Comparison of ENCODE assay signal across 24 mouse cellular contexts in the genomic region with DNA sequence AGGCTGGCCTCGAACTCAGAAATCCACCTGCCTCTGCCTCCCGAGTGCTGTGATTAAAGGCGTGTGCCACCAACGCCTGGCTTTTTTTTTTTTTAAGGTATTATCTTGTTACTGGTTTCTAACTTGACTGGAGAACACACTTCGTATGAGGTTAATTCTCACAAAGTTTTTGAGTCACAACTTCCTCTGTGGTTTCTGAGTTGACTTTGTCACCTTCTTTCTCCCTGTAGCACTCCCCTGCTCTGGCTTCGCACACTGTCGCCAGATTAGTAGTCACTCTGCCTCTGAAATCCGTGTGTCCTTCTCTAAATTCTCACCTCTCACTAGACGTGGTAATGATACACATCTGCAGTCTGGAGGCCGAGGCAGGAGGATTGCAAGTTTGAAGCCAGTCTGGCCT. TPM values are rescaled to one million over a fixed set of nuclear protein-coding genes. Genes with fewer than 3 reads are reported as not detected.
"Had no signal": no experiment of that assay in that cellular context is flagged by ENCODE, and none has a peak within 500 bp of the region (broad histone marks: within the 10 kb centered on the region; RNA-seq: fewer than 3 reads in every experiment).

No protein-coding gene starts in this region.

- H3K27ac ChIP-seq: left cerebral cortex, adult 2 months; liver, embryonic 13.5 days; midbrain, embryonic 12.5 days; midbrain, embryonic 15.5 days; neural tube, embryonic 12.5 days; neural tube, embryonic 15.5 days; stomach, embryonic 15.5 days had no signal

- H3K4me3 ChIP-seq: left cerebral cortex, adult 2 months; liver, embryonic 13.5 days; midbrain, embryonic 12.5 days; midbrain, embryonic 15.5 days; myocyte; neural tube, embryonic 12.5 days; neural tube, embryonic 15.5 days; stomach, embryonic 15.5 days had no signal

- H3K4me1 ChIP-seq: liver, embryonic 13.5 days; midbrain, embryonic 12.5 days; midbrain, embryonic 15.5 days; neural tube, embryonic 12.5 days; neural tube, embryonic 15.5 days; stomach, embryonic 15.5 days had no signal

- ATAC-seq: midbrain, embryonic 15.5 days had no signal

- H3K27me3 ChIP-seq: liver, embryonic 13.5 days; midbrain, embryonic 12.5 days; midbrain, embryonic 15.5 days; neural tube, embryonic 12.5 days; neural tube, embryonic 15.5 days; stomach, embryonic 15.5 days had no signal

- H3K36me3 ChIP-seq: midbrain, embryonic 15.5 days; neural tube, embryonic 15.5 days had no signal

- H3K9me3 ChIP-seq: liver, embryonic 13.5 days; midbrain, embryonic 12.5 days; midbrain, embryonic 15.5 days; neural tube, embryonic 12.5 days; neural tube, embryonic 15.5 days; stomach, embryonic 15.5 days had no signal

- DNase-seq: kidney, adult 11 months; kidney, adult 8-10 months; kidney, postnatal 14 days; kidney, postnatal 4 days; layer of hippocampus, adult 9-11 months; liver, embryonic 13.5 days; lung, adult 2 months; lung, postnatal 14 days; lung, postnatal 4 days; right cerebral cortex, postnatal 25 days; spleen, adult 18-20 months; thymus, adult 18-20 months; thymus, postnatal 36 days had no signal

RNA-seq across cellular contexts. Expression of gene Rlbp1, which starts 36.0 kb away (rescaled TPM):
- total RNA-seq: liver, adult 2 months; megakaryocyte progenitor cell, adult 5-6 weeks; megakaryocyte-erythroid progenitor cell, adult 5-6 weeks; monocyte, adult 5-6 weeks had no signal
- polyA plus RNA-seq: liver, adult 2 months; myocyte had no signal
